Mouse (Mus musculus) ES-Bruce4 (cell line): Measurements from ENCODE around the gene Rnf217. TPM values are rescaled to one million over a fixed set of nuclear protein-coding genes. Genes with fewer than 3 reads are reported as not detected.

Experiments used
- H3K27ac ChIP-seq: 2 replicates; pipeline ENCODE4 v1.5.1; 2012; ENCODE audit warnings: low read length, inconsistent platforms; ENCODE audit not compliant: insufficient read depth
- H3K27me3 ChIP-seq: 2 replicates; pipeline ENCODE4 v1.6.1; 2012; ENCODE audit warnings: mild to moderate bottlenecking, low read length, inconsistent platforms; ENCODE audit not compliant: control insufficient read depth, poor library complexity, insufficient read depth, severe bottlenecking
- H3K36me3 ChIP-seq: 2 replicates; pipeline ENCODE4 v1.6.1; 2012; ENCODE audit warnings: inconsistent platforms, mild to moderate bottlenecking, low read length, moderate library complexity; ENCODE audit not compliant: control insufficient read depth, poor library complexity, insufficient read depth, severe bottlenecking
- H3K4me1 ChIP-seq: one replicate; pipeline ENCODE4 v1.8.1; 2011; ENCODE audit warnings: low read length; ENCODE audit not compliant: control insufficient read depth, insufficient read depth
- H3K4me3 ChIP-seq: 2 replicates; pipeline ENCODE4 v1.5.1; 2011; ENCODE audit warnings: low read depth, mild to moderate bottlenecking, low read length
- H3K9ac ChIP-seq: 2 replicates; pipeline ENCODE4 v1.6.1; 2012; ENCODE audit warnings: low read depth, mild to moderate bottlenecking, inconsistent platforms; ENCODE audit not compliant: poor library complexity, severe bottlenecking
- H3K9me3 ChIP-seq: replicated peaks from 2 replicates; pipeline ENCODE4 v1.6.1; 2012; ENCODE audit warnings: mild to moderate bottlenecking, low read length, inconsistent platforms; ENCODE audit not compliant: control insufficient read depth, poor library complexity, insufficient read depth, severe bottlenecking
- CTCF ChIP-seq: IDR thresholded peaks from one replicate; pipeline ENCODE4 v1.8.1; 2011; ENCODE audit warnings: low read depth, low read length
- EP300 ChIP-seq: IDR thresholded peaks from 2 replicates; pipeline ENCODE4 v1.6.1; 2011; ENCODE audit warnings: low read depth, low read length; ENCODE audit not compliant: insufficient read depth
- POLR2A ChIP-seq: IDR thresholded peaks from one replicate; pipeline ENCODE4 v1.8.1; 2011; ENCODE audit warnings: low read length; ENCODE audit not compliant: insufficient read depth
- polyA plus RNA-seq: library from polyadenylated mRNA; stranded (reverse); fragments of >200 nt; gene quantifications from 2 replicates; pipeline ENCODE4 v1.2.4, GENCODE M21; 2011; ENCODE audit warnings: low read depth; ENCODE audit not compliant: missing spikeins, insufficient read depth, insufficient read length

The Rnf217 gene
- polyA plus RNA-seq, 1 experiment: 2.1 TPM

DNA sequence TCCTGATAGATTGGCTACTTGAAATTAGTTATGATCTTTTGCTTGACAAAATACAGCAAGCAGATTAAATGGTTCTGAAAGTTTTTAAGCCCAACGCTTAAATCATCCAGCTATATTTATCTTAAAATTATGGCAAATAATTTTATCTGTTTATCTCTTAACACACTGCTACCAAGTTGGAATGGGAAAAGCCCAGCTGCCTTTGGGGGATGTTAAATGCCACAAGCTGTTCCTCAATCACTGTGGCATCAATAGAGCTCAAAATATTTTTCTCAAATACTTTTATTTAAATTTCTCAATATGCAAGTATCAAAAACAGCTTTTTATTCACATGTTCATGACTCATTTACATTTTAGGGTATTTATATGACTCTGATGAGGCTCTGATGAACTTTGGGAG, 5.1 kb upstream of the Rnf217 start:
- Histone ChIP-seq H3K27me3 (peaks cover 7% of the 10 kb centered on the region; the same call in 1 of the 2 replicates), H3K9me3 (no peaks in the 10 kb centered on the region), H3K36me3 (no peaks in the 10 kb centered on the region), H3K9ac (no peak overlapping the region), H3K4me1 (no peaks in the 10 kb centered on the region), H3K27ac (no peak overlapping the region), H3K4me3 (no peak overlapping the region)
- TF ChIP-seq POLR2A (no peak), EP300 (no peak), CTCF (no peak)

- H3K27ac ChIP-seq: no peak overlapping the region
- TF ChIP-seq POLR2A: no peak
- no peak for TF ChIP-seq CTCF
- TF ChIP-seq EP300: no peak
These were observed 431 bp downstream of the Rnf217 start for GRCm38 (mm10) chr10:31608441-31609065.

DNA sequence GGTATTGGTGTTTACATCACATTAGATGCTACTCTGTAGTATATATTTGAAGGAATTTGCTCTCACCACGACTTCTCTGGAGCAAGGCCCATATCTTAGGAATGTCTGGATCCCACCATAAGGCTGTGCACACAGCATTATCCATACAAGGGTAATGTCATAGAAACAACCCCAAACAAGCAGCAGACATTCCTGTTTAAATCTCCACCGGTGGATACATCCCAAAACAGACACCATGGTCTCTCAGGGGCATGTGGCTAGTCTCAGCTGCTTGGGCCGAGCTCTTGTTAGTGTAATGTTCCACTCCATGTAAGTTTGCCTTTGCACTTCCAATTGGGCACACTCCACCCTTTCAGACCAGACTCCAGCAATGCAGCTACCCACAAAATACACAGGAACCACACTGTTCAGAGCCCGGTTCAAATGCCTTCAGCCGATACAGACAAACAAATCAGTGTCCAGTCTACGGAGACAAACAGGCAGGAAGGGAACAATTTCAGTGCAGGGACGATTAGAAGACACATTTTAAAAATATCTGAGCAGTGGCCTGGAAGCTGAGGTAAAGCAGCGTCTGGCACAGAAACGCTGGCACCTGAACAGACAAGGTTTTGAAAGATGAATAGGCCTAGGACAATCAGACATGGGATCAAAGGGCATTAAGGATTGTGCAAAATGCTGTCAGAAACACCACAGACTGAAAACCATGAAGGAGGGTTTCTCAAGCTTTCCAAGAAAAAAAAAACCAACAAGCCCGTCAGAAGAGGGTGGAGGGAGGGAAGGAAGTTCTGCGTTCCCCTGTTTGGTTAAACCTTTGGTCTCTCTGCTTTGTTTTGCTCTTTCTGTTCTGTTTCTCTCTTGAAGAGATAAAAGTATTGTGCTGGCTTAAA, 1.8 kb downstream of the Rnf217 start:
- TF ChIP-seq EP300 (no peak), POLR2A (no peak), CTCF (no peak)
- H3K4me1 ChIP-seq: no peaks in the 10 kb centered on the region
- no peaks in the 10 kb centered on the region for H3K9me3 ChIP-seq
- no peaks in the 10 kb centered on the region for H3K36me3 ChIP-seq
- H3K9ac ChIP-seq: no peak overlapping the region
- H3K27me3 ChIP-seq: peaks cover 20% of the 10 kb centered on the region
- no peak overlapping the region for H3K4me3 ChIP-seq
- no peak overlapping the region for H3K27ac ChIP-seq

More at GRCm38 (mm10) chr10:31608441-31609065, 431 bp downstream of the Rnf217 start:
- Histone ChIP-seq H3K27me3 (peaks cover 20% of the 10 kb centered on the region), H3K4me1 (no peaks in the 10 kb centered on the region), H3K4me3 (peak overlapping the region; percentile 80), H3K36me3 (no peaks in the 10 kb centered on the region), H3K9me3 (no peaks in the 10 kb centered on the region), H3K9ac (peak overlapping the region; percentile 84)

- H3K36me3 ChIP-seq: no peaks in the 10 kb centered on the region
- no peak for TF ChIP-seq POLR2A
- peaks cover 10% of the 10 kb centered on the region for H3K27me3 ChIP-seq
- H3K27ac ChIP-seq: no peak overlapping the region
- H3K9ac ChIP-seq: no peak overlapping the region
- no peaks in the 10 kb centered on the region for H3K9me3 ChIP-seq
- H3K4me1 ChIP-seq: no peaks in the 10 kb centered on the region
- no peak overlapping the region for H3K4me3 ChIP-seq
These were observed 5.1 kb downstream of the Rnf217 start for GRCm38 (mm10) chr10:31603855-31604254.

DNA sequence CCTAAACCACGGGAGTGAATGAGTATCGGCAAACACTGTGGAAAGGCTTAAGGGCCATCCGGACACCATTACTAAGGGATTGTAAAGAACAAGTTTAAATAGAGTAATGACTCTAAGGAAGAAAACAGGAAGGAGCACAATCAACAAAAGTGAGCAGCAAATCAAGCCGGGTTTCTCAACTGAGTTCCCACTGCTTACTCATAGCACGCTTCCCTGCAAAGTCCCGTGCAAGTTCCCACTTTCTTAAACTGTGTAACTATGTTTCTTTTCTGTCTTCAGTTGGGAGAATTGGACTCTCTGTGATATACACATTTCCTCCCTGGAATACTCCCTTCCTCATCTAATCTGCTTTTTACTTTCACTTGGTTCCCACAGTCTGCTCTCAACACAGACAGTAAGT, 8.9 kb downstream of the Rnf217 start:
- Histone ChIP-seq H3K9ac (no peak overlapping the region), H3K27me3 (no peaks in the 10 kb centered on the region), H3K4me3 (no peak overlapping the region), H3K4me1 (no peaks in the 10 kb centered on the region), H3K27ac (no peak overlapping the region), H3K9me3 (no peaks in the 10 kb centered on the region), H3K36me3 (no peaks in the 10 kb centered on the region)
- TF ChIP-seq CTCF (no peak), EP300 (no peak), POLR2A (no peak)

- H3K27ac ChIP-seq: no peak overlapping the region
- no peak overlapping the region for H3K4me3 ChIP-seq
- H3K9me3 ChIP-seq: no peaks in the 10 kb centered on the region
- no peak for TF ChIP-seq POLR2A
- no peak for TF ChIP-seq EP300
- no peak for TF ChIP-seq CTCF
- H3K27me3 ChIP-seq: no peaks in the 10 kb centered on the region
- no peaks in the 10 kb centered on the region for H3K36me3 ChIP-seq
- no peaks in the 10 kb centered on the region for H3K4me1 ChIP-seq
- H3K9ac ChIP-seq: no peak overlapping the region
These were observed 11.1 kb downstream of the Rnf217 start for GRCm38 (mm10) chr10:31597886-31598285.
